Mouse (Mus musculus) limb, embryonic 10.5 days (tissue): ENCODE data around the gene Kank3. TPM values are rescaled to one million over a fixed set of nuclear protein-coding genes. Genes with fewer than 3 reads are reported as not detected.

Source experiments
- DNase-seq: peaks from one replicate; pipeline ENCODE4 v3.0.0-alpha.2; 2017; ENCODE audit warnings: low spot score
- H3K27ac ChIP-seq: fragments of 300-500 bp; sonication (generic); 2 replicates; pipeline ENCODE4 v1.5.1; 2016; ENCODE audit warnings: mild to moderate bottlenecking
- H3K27me3 ChIP-seq: fragments of 300-500 bp; sonication (generic); 2 replicates; pipeline ENCODE4 v1.6.1; 2016; ENCODE audit warnings: low read depth, mild to moderate bottlenecking; ENCODE audit not compliant: poor library complexity, severe bottlenecking
- H3K36me3 ChIP-seq: fragments of 300-500 bp; sonication (generic); 2 replicates; pipeline ENCODE4 v1.6.1; 2016; ENCODE audit warnings: mild to moderate bottlenecking, moderate library complexity
- H3K4me1 ChIP-seq: fragments of 300-500 bp; sonication (generic); 2 replicates; pipeline ENCODE4 v1.6.1; 2016
- H3K4me3 ChIP-seq: fragments of 300-500 bp; sonication (generic); 2 replicates; pipeline ENCODE4 v1.5.1; 2016; ENCODE audit warnings: mild to moderate bottlenecking, moderate library complexity
- H3K9me3 ChIP-seq: fragments of 300-500 bp; sonication (generic); replicated peaks from 2 replicates; pipeline ENCODE4 v1.6.1; 2016; ENCODE audit warnings: mild to moderate bottlenecking
- WGBS: fragments of 180-500 bp; shearing (Covaris S2); methylation state at CpG from one replicate; pipeline ENCODE4 v1.1.7; 2016; 5-methylcytosine and 5-hydroxymethylcytosine counted together
- polyA plus RNA-seq: library from polyadenylated mRNA; unstranded; fragments of >200 nt; fragmentation: Nextera tagmentation; extraction: Ambion mirVana; gene quantifications from 2 replicates; pipeline ENCODE4 v1.2.1, GENCODE M21; 2016

The Kank3 gene
- polyA plus RNA-seq, result 24.8 and 28.5 TPM in 2 replicates

- Histone ChIP-seq H3K36me3 (0 out of 2 replicates have a peak, but pooled peaks cover 1% of the 10 kb centered on the region), H3K4me3 (peak within 1 kb of the TSS; percentile 65), H3K4me1 (peaks cover 22% of the 10 kb centered on the region), H3K27ac (peak within 1 kb of the TSS; percentile 69; the same call in 1 of the 2 replicates), H3K27me3 (peaks cover 14% of the 10 kb centered on the region), H3K9me3 (no peaks in the 10 kb centered on the region)
- 1% methylated on average over 36 of the region's 36 CpGs for WGBS
- DNase-seq, result peak; percentile 93
Measured at GRCm38 (mm10) chr17:33810334-33811141, at the start of gene Kank3. Gene Kank3, plus strand, starts transcription at chr17:33810519.

GRCm38 (mm10) chr17:33766389-33766788 lies 43.9 kb upstream of the Kank3 start:
- Histone ChIP-seq H3K27ac (no peak overlapping the region), H3K4me3 (no peak overlapping the region), H3K27me3 (no peaks in the 10 kb centered on the region), H3K4me1 (no peaks in the 10 kb centered on the region), H3K9me3 (no peaks in the 10 kb centered on the region), H3K36me3 (no peaks in the 10 kb centered on the region)
- DNase-seq, result no peak
- 85% methylated on average over 3 of the region's 3 CpGs for WGBS

GRCm38 (mm10) chr17:33771617-33772016 lies 38.7 kb upstream of the Kank3 start:
- Histone ChIP-seq H3K9me3 (no peaks in the 10 kb centered on the region), H3K36me3 (peaks cover 24% of the 10 kb centered on the region), H3K27ac (no peak overlapping the region), H3K27me3 (no peaks in the 10 kb centered on the region), H3K4me1 (no peaks in the 10 kb centered on the region), H3K4me3 (no peak overlapping the region)
- no peak for DNase-seq
- WGBS, result 96% methylated on average over 4 of the region's 4 CpGs

- DNase-seq, result no peak
- H3K9me3 ChIP-seq, result no peaks in the 10 kb centered on the region
- H3K36me3 ChIP-seq, result peaks cover 42% of the 10 kb centered on the region
- H3K4me1 ChIP-seq, result peaks cover 7% of the 10 kb centered on the region
- H3K4me3 ChIP-seq, result no peak overlapping the region
- H3K27ac ChIP-seq, result no peak overlapping the region
- whole genome bisulfite sequencing, result 81% methylated on average over 6 of the region's 6 CpGs
- H3K27me3 ChIP-seq, result no peaks in the 10 kb centered on the region
Measured at GRCm38 (mm10) chr17:33773426-33773825, 36.9 kb upstream of the Kank3 start.

- Histone ChIP-seq H3K27ac (no peak overlapping the region), H3K27me3 (no peaks in the 10 kb centered on the region), H3K36me3 (peaks cover 42% of the 10 kb centered on the region), H3K4me3 (no peak overlapping the region), H3K9me3 (no peaks in the 10 kb centered on the region), H3K4me1 (peaks cover 13% of the 10 kb centered on the region)
- no peak for DNase-seq
- 90% methylated on average over 6 of the region's 6 CpGs for WGBS
Measured at GRCm38 (mm10) chr17:33773871-33774572, 36.3 kb upstream of the Kank3 start.

GRCm38 (mm10) chr17:33774573-33775155 lies 35.7 kb upstream of the Kank3 start:
- H3K4me1 ChIP-seq, result peaks cover 19% of the 10 kb centered on the region
- H3K4me3 ChIP-seq, result no peak overlapping the region
- no peaks in the 10 kb centered on the region for H3K27me3 ChIP-seq
- DNase-seq, result no peak
- H3K27ac ChIP-seq, result no peak overlapping the region
- no peaks in the 10 kb centered on the region for H3K9me3 ChIP-seq
- whole genome bisulfite sequencing, result 93% methylated on average over 8 of the region's 8 CpGs
- H3K36me3 ChIP-seq, result peaks cover 42% of the 10 kb centered on the region

- 98% methylated on average over 4 of the region's 4 CpGs for WGBS
Measured at GRCm38 (mm10) chr17:33775287-33775686, 35.0 kb upstream of the Kank3 start.

DNA sequence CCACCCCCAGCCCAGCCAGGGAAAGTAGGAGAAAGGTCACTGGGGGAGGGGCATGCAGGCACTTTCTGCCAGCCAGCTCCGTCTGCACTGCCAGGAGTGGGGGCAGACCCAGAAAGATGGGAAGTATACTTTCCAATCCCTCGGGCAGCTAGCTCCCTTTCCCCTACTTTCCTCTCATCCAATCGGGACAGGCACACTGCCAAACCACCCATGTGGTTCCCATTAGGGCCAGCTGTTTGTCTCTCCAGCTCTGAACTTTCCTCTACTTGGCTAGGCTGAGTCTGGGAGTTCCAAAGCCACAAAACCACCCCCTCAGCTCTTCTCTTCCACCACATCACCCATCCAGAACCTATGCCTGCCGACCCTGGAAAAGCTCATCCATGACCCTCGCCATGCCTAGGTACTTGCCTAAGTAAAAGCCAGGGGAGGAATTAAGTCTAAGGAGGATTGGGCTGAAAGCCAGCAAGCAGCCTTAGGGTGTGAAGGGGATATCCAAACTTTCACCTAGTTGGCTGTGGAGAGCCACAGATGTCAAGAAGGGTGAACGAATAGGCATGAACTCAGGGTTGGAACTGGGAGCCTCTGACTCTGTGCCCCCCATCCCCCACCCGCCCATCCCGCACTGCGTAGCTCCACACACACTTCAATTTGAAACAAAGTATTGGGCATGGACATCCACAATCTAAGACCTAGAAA lies 30.9 kb upstream of the Kank3 start:
- H3K4me1 ChIP-seq, result peaks cover 51% of the 10 kb centered on the region
- H3K9me3 ChIP-seq, result no peaks in the 10 kb centered on the region
- H3K27ac ChIP-seq, result peak overlapping the region; percentile 90
- WGBS, result 40% methylated on average over 9 of the region's 9 CpGs
- peak overlapping the region; percentile 67 for H3K4me3 ChIP-seq
- no peaks in the 10 kb centered on the region for H3K27me3 ChIP-seq
- H3K36me3 ChIP-seq, result peaks cover 40% of the 10 kb centered on the region
- DNase-seq, result peak; percentile 96

More at GRCm38 (mm10) chr17:33775287-33775686, 35.0 kb upstream of the Kank3 start:
- Histone ChIP-seq H3K27ac (no peak overlapping the region), H3K4me3 (no peak overlapping the region), H3K27me3 (no peaks in the 10 kb centered on the region), H3K4me1 (peaks cover 25% of the 10 kb centered on the region), H3K9me3 (no peaks in the 10 kb centered on the region), H3K36me3 (peaks cover 42% of the 10 kb centered on the region)
- no peak for DNase-seq

DNA sequence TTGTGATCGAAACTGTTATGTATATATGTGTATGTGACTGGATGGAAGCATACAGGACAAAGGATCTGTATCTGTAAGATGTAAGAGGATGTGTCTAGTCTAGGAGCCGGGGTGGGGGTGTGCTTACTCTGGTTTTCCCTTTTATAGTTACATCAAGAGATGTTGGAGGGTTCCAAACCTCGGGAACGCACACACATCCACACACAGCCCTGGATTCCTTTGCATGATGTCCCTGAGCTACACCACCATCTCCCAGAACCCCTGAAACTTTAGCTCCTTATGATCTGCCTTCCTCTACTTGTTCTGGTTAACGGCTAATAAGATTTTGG lies 30.4 kb upstream of the Kank3 start:
- H3K36me3 ChIP-seq, result peaks cover 35% of the 10 kb centered on the region
- DNase-seq, result no peak
- peaks cover 51% of the 10 kb centered on the region for H3K4me1 ChIP-seq
- H3K9me3 ChIP-seq, result no peaks in the 10 kb centered on the region
- no peaks in the 10 kb centered on the region for H3K27me3 ChIP-seq
- H3K27ac ChIP-seq, result peak overlapping the region; percentile 90
- H3K4me3 ChIP-seq, result peak overlapping the region; percentile 67
- WGBS, result 89% methylated on average over 5 of the region's 5 CpGs

GRCm38 (mm10) chr17:33780431-33780830 lies 29.9 kb upstream of the Kank3 start:
- H3K9me3 ChIP-seq, result no peaks in the 10 kb centered on the region
- H3K27me3 ChIP-seq, result no peaks in the 10 kb centered on the region
- peak overlapping the region; percentile 90 for H3K27ac ChIP-seq
- no peak for DNase-seq
- H3K4me3 ChIP-seq, result peak overlapping the region; percentile 67
- peaks cover 52% of the 10 kb centered on the region for H3K4me1 ChIP-seq
- WGBS, result 91% methylated on average over 5 of the region's 5 CpGs
- H3K36me3 ChIP-seq, result peaks cover 30% of the 10 kb centered on the region

- 3% methylated on average over 50 of the region's 50 CpGs for WGBS
- H3K27ac ChIP-seq, result peak within 1 kb of the TSS; percentile 90
- no peaks in the 10 kb centered on the region for H3K27me3 ChIP-seq
- H3K36me3 ChIP-seq, result peaks cover 21% of the 10 kb centered on the region
- H3K4me1 ChIP-seq, result peaks cover 60% of the 10 kb centered on the region
- no peaks in the 10 kb centered on the region for H3K9me3 ChIP-seq
- peak within 1 kb of the TSS; percentile 67 for H3K4me3 ChIP-seq
- DNase-seq, result peak; percentile 72
Measured at GRCm38 (mm10) chr17:33781124-33781977, 29.0 kb upstream of the Kank3 start, which contains the start of gene Angptl4. Gene Angptl4, minus strand, starts transcription at chr17:33781830.

DNA sequence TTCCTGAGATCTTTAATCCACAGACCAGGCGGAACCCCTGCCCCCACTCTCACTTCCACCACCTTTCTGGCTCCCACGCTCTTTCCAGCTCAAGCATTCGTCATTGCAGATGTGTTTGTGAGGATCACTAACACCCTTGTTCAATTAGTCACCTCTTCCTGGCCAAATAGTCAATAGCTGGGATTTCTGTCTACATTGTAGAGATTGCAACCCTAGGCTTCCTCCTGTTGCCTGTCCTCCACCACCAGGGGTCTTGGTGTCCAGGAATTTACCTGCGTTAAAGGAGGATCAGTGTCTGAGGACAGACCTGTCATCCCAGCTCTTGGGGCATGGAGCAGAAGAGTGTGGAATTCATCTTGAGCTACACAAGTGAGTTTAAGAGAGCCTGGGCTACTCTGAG lies 28.3 kb upstream of the Kank3 start:
- peak overlapping the region; percentile 67 for H3K4me3 ChIP-seq
- WGBS, result 38% methylated on average over 4 of the region's 4 CpGs
- H3K36me3 ChIP-seq, result peaks cover 14% of the 10 kb centered on the region
- H3K27ac ChIP-seq, result peak overlapping the region; percentile 90
- H3K27me3 ChIP-seq, result no peaks in the 10 kb centered on the region
- no peaks in the 10 kb centered on the region for H3K9me3 ChIP-seq
- H3K4me1 ChIP-seq, result peaks cover 60% of the 10 kb centered on the region
- DNase-seq, result peak; percentile 32
